Mouse (Mus musculus) embryonic fibroblast, embryonic 13.5 days (primary cell): Measurements from ENCODE around the gene Egfem1. TPM values are rescaled to one million over a fixed set of nuclear protein-coding genes. Genes with fewer than 3 reads are reported as not detected.

ENCODE experiments used
- H3K27ac ChIP-seq: 2 replicates; pipeline ENCODE4 v1.5.1; 2012; ENCODE audit warnings: low read length, control low read depth, inconsistent platforms; ENCODE audit not compliant: insufficient read depth
- H3K4me1 ChIP-seq: 2 replicates; pipeline ENCODE4 v1.6.1; 2011; ENCODE audit warnings: low read length; ENCODE audit not compliant: control insufficient read depth, insufficient read depth
- H3K4me3 ChIP-seq: 2 replicates; pipeline ENCODE4 v1.5.1; 2011; ENCODE audit warnings: mild to moderate bottlenecking, control low read depth, low read length; ENCODE audit not compliant: insufficient read depth
- CTCF ChIP-seq: IDR thresholded peaks from 2 replicates; pipeline ENCODE4 v1.5.1; 2011; ENCODE audit warnings: mild to moderate bottlenecking, control low read depth, low read length, moderate library complexity, borderline replicate concordance; ENCODE audit not compliant: insufficient read depth
- POLR2A ChIP-seq: IDR thresholded peaks from 2 replicates; pipeline ENCODE4 v1.6.1; 2011; ENCODE audit warnings: low read depth, mild to moderate bottlenecking, control low read depth, low read length, moderate library complexity
- polyA plus RNA-seq: library from polyadenylated mRNA; stranded (reverse); fragments of >200 nt; gene quantifications from 2 replicates; pipeline ENCODE4 v1.2.4, GENCODE M21; 2011; ENCODE audit warnings: low read depth; ENCODE audit not compliant: missing spikeins, insufficient read length

Gene Egfem1
- polyA plus RNA-seq, 1 experiment = not detected

- peak overlapping the region; percentile 36 for H3K4me3 ChIP-seq
Observed at GRCm38 (mm10) chr3:29082296-29082995, 623 bp downstream of the Egfem1 start.

DNA sequence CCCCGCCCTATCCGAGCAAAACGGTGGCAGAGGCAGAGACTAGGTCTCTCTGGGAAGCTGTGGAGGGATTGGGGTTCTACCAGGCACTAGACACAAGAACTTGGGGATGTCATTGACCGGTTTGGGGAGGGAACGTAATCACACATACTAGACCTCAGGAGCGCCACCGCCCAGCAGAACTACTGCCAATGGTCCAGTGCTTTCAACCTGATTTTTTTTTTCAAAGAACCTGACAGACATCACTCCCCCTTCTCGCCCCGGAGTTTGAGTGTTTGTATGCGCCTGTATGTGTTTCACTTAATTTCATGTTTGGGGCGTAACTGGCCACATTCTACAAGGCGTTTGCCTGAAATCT is 1.1 kb downstream of the Egfem1 start:
- no peak overlapping the region for H3K27ac ChIP-seq
- peak overlapping the region; percentile 36 for H3K4me3 ChIP-seq
- no peaks in the 10 kb centered on the region for H3K4me1 ChIP-seq
- TF ChIP-seq POLR2A (no peak), CTCF (no peak)

More at GRCm38 (mm10) chr3:29082296-29082995, 623 bp downstream of the Egfem1 start:
- Histone ChIP-seq H3K27ac (no peak overlapping the region), H3K4me1 (no peaks in the 10 kb centered on the region)
- TF ChIP-seq POLR2A (no peak), CTCF (no peak)

DNA sequence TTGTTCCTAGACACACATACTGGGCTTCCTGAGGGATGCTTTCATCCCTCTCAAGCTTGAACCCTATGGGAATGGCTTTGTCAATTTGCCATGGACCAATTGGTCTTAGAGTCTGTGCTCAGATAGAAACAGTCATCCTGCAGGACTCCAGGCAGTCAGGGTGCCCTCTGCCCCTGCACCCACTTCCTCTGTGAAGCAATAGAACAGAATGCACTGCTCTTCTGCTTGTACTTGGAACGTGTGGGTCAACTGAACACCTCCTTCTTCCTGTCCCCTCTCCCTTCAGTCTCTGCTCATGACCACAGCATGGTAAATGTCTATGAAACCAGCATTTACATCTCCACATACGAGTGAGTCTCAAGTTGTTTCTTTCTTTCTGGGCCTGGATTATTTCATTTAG is 16.6 kb downstream of the Egfem1 start:
- Histone ChIP-seq H3K27ac (no peak overlapping the region), H3K4me3 (no peak overlapping the region), H3K4me1 (no peaks in the 10 kb centered on the region)
- no peak for TF ChIP-seq POLR2A
- TF ChIP-seq CTCF = no peak

GRCm38 (mm10) chr3:29106016-29106723 is 24.3 kb downstream of the Egfem1 start:
- TF ChIP-seq CTCF (no peak), POLR2A (no peak)
- Histone ChIP-seq H3K4me3 (no peak overlapping the region), H3K27ac (no peak overlapping the region), H3K4me1 (no peaks in the 10 kb centered on the region)

GRCm38 (mm10) chr3:29107134-29107533 is 25.3 kb downstream of the Egfem1 start:
- Histone ChIP-seq H3K4me3 (no peak overlapping the region), H3K4me1 (no peaks in the 10 kb centered on the region), H3K27ac (no peak overlapping the region)
- TF ChIP-seq CTCF = no peak
- no peak for TF ChIP-seq POLR2A

- Histone ChIP-seq H3K4me3 (no peak overlapping the region), H3K27ac (no peak overlapping the region), H3K4me1 (no peaks in the 10 kb centered on the region)
- no peak for TF ChIP-seq POLR2A
- no peak for TF ChIP-seq CTCF
Observed at GRCm38 (mm10) chr3:29110321-29110720, 28.5 kb downstream of the Egfem1 start.

DNA sequence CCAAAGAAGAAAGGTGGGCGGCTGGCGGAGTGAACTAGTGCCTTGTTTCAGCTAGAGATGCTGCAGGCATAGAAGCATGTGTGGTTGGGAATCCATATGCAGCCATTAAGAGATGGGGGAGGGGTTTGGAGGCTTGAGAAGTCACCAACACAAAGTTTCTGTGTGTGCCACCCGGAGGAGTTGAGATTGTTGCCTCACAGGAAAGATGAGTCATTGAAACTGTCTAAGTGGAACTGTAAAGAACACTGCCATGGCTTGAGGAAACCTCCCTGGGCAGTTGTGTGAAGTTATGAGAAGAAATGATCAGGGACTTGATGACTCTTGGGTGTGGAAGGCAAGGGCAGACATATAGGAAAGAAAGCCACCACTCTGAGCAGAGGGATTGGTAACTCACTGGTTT is 32.7 kb downstream of the Egfem1 start:
- no peaks in the 10 kb centered on the region for H3K4me1 ChIP-seq
- no peak overlapping the region for H3K27ac ChIP-seq
- TF ChIP-seq POLR2A (no peak), CTCF (no peak)
- H3K4me3 ChIP-seq = no peak overlapping the region

- no peak overlapping the region for H3K27ac ChIP-seq
- TF ChIP-seq POLR2A = no peak
- TF ChIP-seq CTCF = no peak
- H3K4me1 ChIP-seq = no peaks in the 10 kb centered on the region
- H3K4me3 ChIP-seq = no peak overlapping the region
Observed at GRCm38 (mm10) chr3:29117379-29117778, 35.6 kb downstream of the Egfem1 start.

DNA sequence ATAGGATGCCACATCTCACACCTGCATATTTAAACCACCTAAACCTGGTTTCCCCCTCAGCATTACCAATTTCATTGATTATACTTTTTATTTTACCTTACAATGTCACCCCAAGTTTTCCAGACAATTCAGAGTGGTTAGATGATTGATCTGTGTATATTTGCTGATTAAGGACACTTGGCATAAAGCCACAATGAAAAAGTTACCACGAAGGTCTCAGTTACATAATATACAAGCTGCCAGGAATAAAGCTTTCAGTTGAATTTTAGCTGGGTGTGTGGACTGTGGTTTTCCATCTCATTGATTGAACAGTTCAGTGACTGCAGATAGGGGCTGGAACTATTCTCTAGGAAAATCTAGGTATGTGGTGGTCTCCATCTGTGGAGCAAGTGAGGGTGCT is 40.7 kb downstream of the Egfem1 start:
- Histone ChIP-seq H3K27ac (no peak overlapping the region), H3K4me3 (no peak overlapping the region), H3K4me1 (no peaks in the 10 kb centered on the region)
- TF ChIP-seq CTCF = no peak
- no peak for TF ChIP-seq POLR2A

GRCm38 (mm10) chr3:29132054-29132931 is 50.5 kb downstream of the Egfem1 start:
- Histone ChIP-seq H3K4me3 (no peak overlapping the region), H3K27ac (no peak overlapping the region), H3K4me1 (no peaks in the 10 kb centered on the region)
- TF ChIP-seq POLR2A = no peak
- TF ChIP-seq CTCF = no peak
